Mouse (Mus musculus) spleen, adult 2 months (tissue): ENCODE measurements at regions not wholly inside any gene's neighbourhood (a gene's known extent, or its start where the extent isn't known, plus 50 kb on each side); places are given as distances from the start of the nearest gene placed in this dataset.

Experiments used
- DNase-seq, 2 experiments: peaks; one replicate each; pipeline versions ENCODE4 v3.0.0 to v3.0.0-alpha.2; 2012 to 2021; ENCODE audit warnings: low spot score in 2 of 2, low read depth in 1 of 2
- H3K27ac ChIP-seq: fragments of 200-500 bp; 2 replicates; pipeline ENCODE4 v1.5.1; 2012; ENCODE audit warnings: low read length, inconsistent platforms; ENCODE audit not compliant: insufficient read depth
- H3K27me3 ChIP-seq: fragments of 200-500 bp; 2 replicates; pipeline ENCODE4 v1.6.1; 2012; ENCODE audit warnings: mild to moderate bottlenecking, moderate library complexity, low read length, inconsistent platforms; ENCODE audit not compliant: control insufficient read depth, insufficient read depth
- H3K36me3 ChIP-seq: fragments of 200-500 bp; 2 replicates; pipeline ENCODE4 v1.6.1; 2012; ENCODE audit warnings: mild to moderate bottlenecking, low read length, inconsistent platforms; ENCODE audit not compliant: control insufficient read depth, insufficient read depth
- H3K4me1 ChIP-seq: fragments of 200-500 bp; 2 replicates; pipeline ENCODE4 v1.6.1; 2011; ENCODE audit warnings: inconsistent platforms; ENCODE audit not compliant: control insufficient read depth, insufficient read depth, insufficient read length
- H3K4me3 ChIP-seq: fragments of 200-500 bp; 2 replicates; pipeline ENCODE4 v1.5.1; 2011; ENCODE audit warnings: mild to moderate bottlenecking, inconsistent platforms; ENCODE audit not compliant: insufficient read depth, insufficient read length; ENCODE audit errors: extremely low read depth
- CTCF ChIP-seq: fragments of 200-500 bp; IDR thresholded peaks from 2 replicates; pipeline ENCODE4 v1.5.1; 2011; ENCODE audit warnings: mild to moderate bottlenecking, inconsistent platforms; ENCODE audit not compliant: insufficient read depth, insufficient read length, insufficient replicate concordance; ENCODE audit errors: extremely low read depth
- POLR2A ChIP-seq: fragments of 200-500 bp; IDR thresholded peaks from 2 replicates; pipeline ENCODE4 v1.6.1; 2011; ENCODE audit warnings: low read depth, low read length, inconsistent platforms
- WGBS: fragments of 180-500 bp; shearing (Covaris S2); methylation state at CpG from one replicate; pipeline ENCODE4 v1.1.7; 2018; 5-methylcytosine and 5-hydroxymethylcytosine counted together

DNA sequence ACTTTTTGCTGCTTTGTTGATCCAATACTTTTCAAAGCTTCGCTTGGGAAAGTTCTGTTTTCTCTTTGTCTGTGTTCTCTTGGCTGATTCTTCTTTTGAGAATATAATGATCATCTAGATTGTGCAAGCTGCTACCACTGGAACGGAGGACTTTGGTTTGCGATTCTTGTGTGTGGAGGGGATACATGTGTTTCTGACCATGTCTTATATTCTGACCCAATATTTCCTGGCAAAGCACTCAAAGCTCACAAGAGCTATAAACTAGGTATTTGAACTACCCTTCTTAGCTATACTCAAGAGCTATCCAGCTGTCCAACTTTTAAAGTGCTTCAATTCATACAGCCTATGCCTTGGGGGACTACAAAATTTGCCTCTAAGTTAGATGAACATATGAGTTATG, 96.6 kb upstream of the Paip1 start:
- no peaks in the 10 kb centered on the region for H3K27me3 ChIP-seq
- no peaks in the 10 kb centered on the region for H3K4me1 ChIP-seq
- TF ChIP-seq CTCF (no peak), POLR2A (no peak)
- no peak for DNase-seq
- no peak overlapping the region for H3K27ac ChIP-seq
- WGBS: 94% methylated on average over 3 of the region's 3 CpGs
- H3K4me3 ChIP-seq: no peak overlapping the region
- H3K36me3 ChIP-seq: peaks cover 5% of the 10 kb centered on the region

GRCm38 (mm10) chr13:119333915-119334314, 94.5 kb upstream of the Paip1 start:
- TF ChIP-seq CTCF (no peak), POLR2A (no peak)
- H3K27ac ChIP-seq: no peak overlapping the region
- WGBS: 70% methylated on average over 6 of the region's 6 CpGs

GRCm38 (mm10) chr13:119337861-119338260, 90.5 kb upstream of the Paip1 start:
- TF ChIP-seq POLR2A (no peak), CTCF (no peak)
- Histone ChIP-seq H3K27ac (no peak overlapping the region), H3K27me3 (no peaks in the 10 kb centered on the region), H3K36me3 (peaks cover 10% of the 10 kb centered on the region), H3K4me1 (no peaks in the 10 kb centered on the region), H3K4me3 (no peak overlapping the region)
- no peak for DNase-seq
- WGBS: 92% methylated on average over 5 of the region's 5 CpGs

More at GRCm38 (mm10) chr13:119333915-119334314, 94.5 kb upstream of the Paip1 start:
- H3K36me3 ChIP-seq: peaks cover 10% of the 10 kb centered on the region
- no peaks in the 10 kb centered on the region for H3K4me1 ChIP-seq
- DNase-seq: no peak
- H3K27me3 ChIP-seq: no peaks in the 10 kb centered on the region
- H3K4me3 ChIP-seq: no peak overlapping the region

- Histone ChIP-seq H3K27ac (no peak overlapping the region), H3K4me1 (no peaks in the 10 kb centered on the region), H3K36me3 (peaks cover 10% of the 10 kb centered on the region), H3K27me3 (no peaks in the 10 kb centered on the region), H3K4me3 (no peak overlapping the region)
- DNase-seq: no peak
- TF ChIP-seq CTCF: no peak
- no peak for TF ChIP-seq POLR2A
- WGBS: 84% methylated on average over 5 of the region's 5 CpGs
Measured at GRCm38 (mm10) chr13:119339016-119339415, 89.4 kb upstream of the Paip1 start.

DNA sequence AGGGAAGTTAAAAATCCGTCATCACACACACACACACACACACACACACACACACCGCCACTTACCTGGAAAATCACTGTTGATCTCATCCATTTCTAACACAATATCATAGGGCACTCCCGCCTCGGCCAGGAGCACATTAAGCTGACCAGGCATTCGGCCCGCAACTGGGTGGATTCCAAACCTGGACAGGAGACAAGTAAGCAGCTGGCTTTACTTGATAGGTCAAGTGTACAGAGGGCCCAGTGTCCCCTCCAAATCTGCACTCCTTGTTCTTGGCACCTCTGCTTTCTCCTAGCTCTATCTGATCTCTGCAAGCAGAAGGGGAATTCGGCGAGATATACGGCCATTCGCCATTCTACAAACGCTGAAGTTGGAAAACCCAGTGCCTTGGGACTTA, 88.6 kb upstream of the Paip1 start:
- 90% methylated on average over 11 of the region's 11 CpGs for WGBS

DNA sequence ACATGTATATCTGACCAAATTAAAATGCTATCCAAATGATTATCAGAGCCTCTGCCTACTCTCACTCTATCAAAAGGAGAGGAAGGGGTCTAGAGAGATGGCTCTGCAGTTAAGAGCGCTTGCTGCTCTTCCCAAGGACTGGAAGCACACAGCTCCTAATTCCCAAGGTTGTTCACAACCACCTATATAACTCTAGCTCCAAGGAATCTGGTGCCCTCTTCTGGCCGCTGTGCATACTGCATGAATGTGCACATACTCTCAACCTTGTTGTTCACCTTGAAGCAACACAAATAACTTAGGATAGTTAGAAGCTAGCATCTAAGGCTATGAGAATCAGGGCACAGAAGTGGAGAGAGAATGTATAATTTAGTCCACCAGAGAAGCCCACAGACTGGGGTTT, 86.6 kb upstream of the Paip1 start:
- TF ChIP-seq POLR2A: no peak
- TF ChIP-seq CTCF: no peak
- 54% methylated on average over 2 of the region's 2 CpGs for WGBS
- Histone ChIP-seq H3K27me3 (no peaks in the 10 kb centered on the region), H3K4me3 (no peak overlapping the region), H3K27ac (no peak overlapping the region), H3K4me1 (no peaks in the 10 kb centered on the region), H3K36me3 (peaks cover 5% of the 10 kb centered on the region)
- DNase-seq: no peak

More for the DNA sequence above, 88.6 kb upstream of the Paip1 start:
- TF ChIP-seq CTCF: no peak
- TF ChIP-seq POLR2A: no peak
- DNase-seq: no peak
- Histone ChIP-seq H3K4me1 (no peaks in the 10 kb centered on the region), H3K36me3 (peaks cover 10% of the 10 kb centered on the region), H3K27me3 (no peaks in the 10 kb centered on the region), H3K27ac (no peak overlapping the region), H3K4me3 (no peak overlapping the region)

GRCm38 (mm10) chr13:119342761-119343160, 85.6 kb upstream of the Paip1 start:
- H3K27ac ChIP-seq: no peak overlapping the region
- peaks cover 2% of the 10 kb centered on the region for H3K36me3 ChIP-seq
- 89% methylated on average over 7 of the region's 7 CpGs for WGBS
- no peak for TF ChIP-seq POLR2A
- no peak for TF ChIP-seq CTCF
- no peaks in the 10 kb centered on the region for H3K27me3 ChIP-seq
- no peak for DNase-seq
- no peaks in the 10 kb centered on the region for H3K4me1 ChIP-seq
- H3K4me3 ChIP-seq: no peak overlapping the region
